Mouse (Mus musculus) thymus, postnatal 0 days (tissue): ENCODE data around the gene Pi4k2a. TPM values are rescaled to one million over a fixed set of nuclear protein-coding genes. Genes with fewer than 3 reads are reported as not detected.
"Not testable (repeated sequence)": the region's sequence is repeated elsewhere in the genome, so short reads cannot be mapped to it uniquely, and the experiment has no call there.

Source experiments
- DNase-seq: peaks from one replicate; pipeline ENCODE4 v3.0.0-alpha.2; 2015; ENCODE audit warnings: low spot score
- polyA plus RNA-seq: library from polyadenylated mRNA; unstranded; fragments of >200 nt; fragmentation: Nextera tagmentation; extraction: Ambion mirVana; gene quantifications from 2 replicates; pipeline ENCODE4 v1.2.1, GENCODE M21; 2015

Gene Pi4k2a
- polyA plus RNA-seq, 1 experiment from 2014 or later: 23.3 TPM

- no peak for DNase-seq
These were observed 10.3 kb upstream of the Pi4k2a start for GRCm38 (mm10) chr19:42079950-42080349.

GRCm38 (mm10) chr19:42080469-42080868 is 9.8 kb upstream of the Pi4k2a start:
- DNase-seq: no peak

- DNase-seq: not testable (repeated sequence)
These were observed 8.7 kb upstream of the Pi4k2a start for GRCm38 (mm10) chr19:42081613-42082012.

- no peak for DNase-seq
These were observed 4.6 kb upstream of the Pi4k2a start for GRCm38 (mm10) chr19:42085690-42086089.

GRCm38 (mm10) chr19:42086166-42086565 is 4.1 kb upstream of the Pi4k2a start, which contains the start of gene Morn4:
Gene Morn4 (minus strand): TSS chr19:42086357.
- peak; percentile 63 for DNase-seq

GRCm38 (mm10) chr19:42089103-42089747 is 1.0 kb upstream of the Pi4k2a start:
- peak; percentile 88 for DNase-seq

GRCm38 (mm10) chr19:42090637-42091141 is 419 bp downstream of the Pi4k2a start:
- DNase-seq: peak; percentile 47

GRCm38 (mm10) chr19:42099406-42099805 is 9.1 kb downstream of the Pi4k2a start:
- no peak for DNase-seq

- DNase-seq: no peak
These were observed 14.4 kb downstream of the Pi4k2a start for GRCm38 (mm10) chr19:42104681-42105080.

GRCm38 (mm10) chr19:42115783-42116335 is 25.6 kb downstream of the Pi4k2a start:
- DNase-seq: no peak

GRCm38 (mm10) chr19:42118142-42118541 is 27.9 kb downstream of the Pi4k2a start:
- DNase-seq: no peak

GRCm38 (mm10) chr19:42118596-42118995 is 28.3 kb downstream of the Pi4k2a start:
- DNase-seq: no peak

- no peak for DNase-seq
These were observed 30.2 kb downstream of the Pi4k2a start for GRCm38 (mm10) chr19:42120451-42120850.

GRCm38 (mm10) chr19:42124684-42125083 is 34.4 kb downstream of the Pi4k2a start:
- no peak for DNase-seq

- DNase-seq: no peak
These were observed 35.4 kb downstream of the Pi4k2a start for GRCm38 (mm10) chr19:42125501-42126218.

- DNase-seq: no peak
These were observed 35.9 kb downstream of the Pi4k2a start for GRCm38 (mm10) chr19:42126219-42126605.

GRCm38 (mm10) chr19:42127024-42127423 is 36.8 kb downstream of the Pi4k2a start:
- no peak for DNase-seq

GRCm38 (mm10) chr19:42128052-42128740 is 37.9 kb downstream of the Pi4k2a start:
- DNase-seq: no peak

- peak; percentile 95 for DNase-seq
These were observed 38.7 kb downstream of the Pi4k2a start, which contains the start of gene Avpi1 for GRCm38 (mm10) chr19:42128787-42129508. Gene Avpi1 (minus strand): TSS chr19:42129059.

- DNase-seq: no peak
These were observed 39.4 kb downstream of the Pi4k2a start for GRCm38 (mm10) chr19:42129509-42130293.
